Mouse (Mus musculus) embryo, embryonic 10 days (tissue): ENCODE data around the gene Nhsl1.
A peak's percentile ranks its signal among the peaks of the same experiment; 100 is the strongest.

Experiments
- DNase-seq: peaks from one replicate; pipeline ENCODE4 v3.0.0-alpha.2; 2015; ENCODE audit warnings: low spot score

Gene Nhsl1

GRCm38 (mm10) chr10:18318916-18319481 lies at the start of gene Nhsl1:
Gene Nhsl1 (plus strand): TSS chr10:18318985.
- peak; percentile 68 for DNase-seq

- DNase-seq: no peak
These were observed 42.6 kb upstream of the Nhsl1 start for GRCm38 (mm10) chr10:18276090-18276734.

GRCm38 (mm10) chr10:18283991-18284390 lies 34.8 kb upstream of the Nhsl1 start:
- DNase-seq: no peak

- peak; percentile 4 for DNase-seq
These were observed 29.3 kb upstream of the Nhsl1 start for GRCm38 (mm10) chr10:18289512-18289911.

GRCm38 (mm10) chr10:18305106-18305505 lies 13.7 kb upstream of the Nhsl1 start:
- DNase-seq: no peak

GRCm38 (mm10) chr10:18315071-18315470 lies 3.7 kb upstream of the Nhsl1 start:
- DNase-seq: no peak

GRCm38 (mm10) chr10:18317521-18317920 lies 1.3 kb upstream of the Nhsl1 start:
- peak; percentile 33 for DNase-seq

- DNase-seq: peak; percentile 70
These were observed 547 bp upstream of the Nhsl1 start for GRCm38 (mm10) chr10:18317961-18318915.

GRCm38 (mm10) chr10:18319691-18320090 lies 906 bp downstream of the Nhsl1 start:
- no peak for DNase-seq

- no peak for DNase-seq
These were observed 3.1 kb downstream of the Nhsl1 start for GRCm38 (mm10) chr10:18321861-18322260.

GRCm38 (mm10) chr10:18323701-18324100 lies 4.9 kb downstream of the Nhsl1 start:
- DNase-seq: no peak

GRCm38 (mm10) chr10:18328331-18328908 lies 9.6 kb downstream of the Nhsl1 start:
- DNase-seq: no peak

GRCm38 (mm10) chr10:18329096-18330038 lies 10.6 kb downstream of the Nhsl1 start:
- peak; percentile 51 for DNase-seq

- no peak for DNase-seq
These were observed 11.7 kb downstream of the Nhsl1 start for GRCm38 (mm10) chr10:18330445-18330844.

GRCm38 (mm10) chr10:18333575-18333974 lies 14.8 kb downstream of the Nhsl1 start:
- no peak for DNase-seq

GRCm38 (mm10) chr10:18334176-18334575 lies 15.4 kb downstream of the Nhsl1 start:
- DNase-seq: no peak

GRCm38 (mm10) chr10:18334734-18335133 lies 15.9 kb downstream of the Nhsl1 start:
- no peak for DNase-seq

- no peak for DNase-seq
These were observed 18.9 kb downstream of the Nhsl1 start for GRCm38 (mm10) chr10:18337725-18338124.

- no peak for DNase-seq
These were observed 20.6 kb downstream of the Nhsl1 start for GRCm38 (mm10) chr10:18339386-18339785.

GRCm38 (mm10) chr10:18340930-18341329 lies 22.1 kb downstream of the Nhsl1 start:
- DNase-seq: peak; percentile 25
